Mouse (Mus musculus) hindlimb bud, embryonic 11.5 days (tissue): ENCODE data around the gene Il17rc.

Source experiments
- DNase-seq: peaks from one replicate; pipeline ENCODE4 v3.0.0-alpha.2; 2012; ENCODE audit warnings: low read depth, low spot score; ENCODE audit errors: extremely low spot score

Gene Il17rc

GRCm38 (mm10) chr6:113471297-113471936 is at the start of gene Il17rc:
Gene Il17rc, plus strand, starts transcription at chr6:113471427.
- no peak for DNase-seq

GRCm38 (mm10) chr6:113423000-113423399 is 48.2 kb upstream of the Il17rc start:
- DNase-seq: no peak

- DNase-seq: no peak
These were observed 47.0 kb upstream of the Il17rc start for GRCm38 (mm10) chr6:113424187-113424586.

GRCm38 (mm10) chr6:113426696-113427095 is 44.5 kb upstream of the Il17rc start:
- no peak for DNase-seq

- peak; percentile 37 for DNase-seq
These were observed 43.8 kb upstream of the Il17rc start for GRCm38 (mm10) chr6:113427397-113427796.

- no peak for DNase-seq
These were observed 43.2 kb upstream of the Il17rc start for GRCm38 (mm10) chr6:113428006-113428405.

- no peak for DNase-seq
These were observed 41.3 kb upstream of the Il17rc start for GRCm38 (mm10) chr6:113429965-113430364.

GRCm38 (mm10) chr6:113430846-113431245 is 40.4 kb upstream of the Il17rc start:
- DNase-seq: no peak

- DNase-seq: no peak
These were observed 39.4 kb upstream of the Il17rc start for GRCm38 (mm10) chr6:113431801-113432200.

GRCm38 (mm10) chr6:113433661-113434060 is 37.6 kb upstream of the Il17rc start:
- DNase-seq: no peak

- DNase-seq: no peak
These were observed 36.5 kb upstream of the Il17rc start for GRCm38 (mm10) chr6:113434691-113435090.

GRCm38 (mm10) chr6:113435664-113436205 is 35.5 kb upstream of the Il17rc start, which contains the start of gene Cidec:
Gene Cidec, minus strand, starts transcription at chr6:113435760.
- DNase-seq: no peak

GRCm38 (mm10) chr6:113437135-113437534 is 34.1 kb upstream of the Il17rc start:
- DNase-seq: no peak

GRCm38 (mm10) chr6:113438721-113439430 is 32.4 kb upstream of the Il17rc start:
- no peak for DNase-seq

GRCm38 (mm10) chr6:113440686-113441085 is 30.5 kb upstream of the Il17rc start:
- DNase-seq: no peak

- DNase-seq: peak; percentile 53
These were observed 30.0 kb upstream of the Il17rc start for GRCm38 (mm10) chr6:113441147-113441680.

GRCm38 (mm10) chr6:113442087-113442441 is 29.2 kb upstream of the Il17rc start:
- no peak for DNase-seq

- peak; percentile 90 for DNase-seq
These were observed 28.7 kb upstream of the Il17rc start, which contains the start of gene Jagn1 for GRCm38 (mm10) chr6:113442442-113443090. Gene Jagn1, plus strand, starts transcription at chr6:113442569.

GRCm38 (mm10) chr6:113443091-113443490 is 28.1 kb upstream of the Il17rc start:
- no peak for DNase-seq

GRCm38 (mm10) chr6:113444207-113444965 is 26.8 kb upstream of the Il17rc start:
- no peak for DNase-seq

- DNase-seq: no peak
These were observed 23.6 kb upstream of the Il17rc start for GRCm38 (mm10) chr6:113447639-113448038.
